Mouse (Mus musculus) erythroblast, embryonic 14.5 days (primary cell): ENCODE results near the gene Ephb1.

Experiments used
- GATA1 ChIP-seq: IDR thresholded peaks from 2 replicates; pipeline ENCODE4 v1.6.1; 2012; ENCODE audit warnings: low read length, inconsistent platforms, mixed read lengths
- TAL1 ChIP-seq: IDR thresholded peaks from 3 replicates; pipeline ENCODE4 v1.6.1; 2012; ENCODE audit warnings: low read length, inconsistent platforms, mixed read lengths

DNA sequence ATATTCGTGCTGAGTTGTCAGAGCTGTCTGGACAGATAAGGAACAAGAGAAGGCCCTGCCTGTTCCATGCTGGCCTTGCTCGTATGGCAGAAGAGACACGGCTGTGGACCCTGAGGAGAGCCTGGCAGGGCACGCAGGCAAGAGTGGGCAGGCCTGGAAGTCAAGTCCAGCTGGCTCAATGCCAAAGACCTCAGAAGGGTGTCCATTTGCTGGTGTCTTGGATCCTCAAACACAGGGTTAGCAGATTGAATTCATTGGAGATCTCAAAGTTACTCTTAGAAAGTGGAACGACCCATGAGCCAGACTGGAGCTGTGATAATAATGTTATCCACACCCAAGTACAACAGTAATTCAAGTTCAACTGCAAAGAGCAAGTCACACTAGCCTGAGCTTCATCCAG, 273.6 kb downstream of the Ephb1 start:
- TF ChIP-seq GATA1: no peak
- TF ChIP-seq TAL1: no peak
